Mouse (Mus musculus) liver, embryonic 14.5 days (tissue): ENCODE measurements around the gene Ap2a2. TPM values are rescaled to one million over a fixed set of nuclear protein-coding genes. Genes with fewer than 3 reads are reported as not detected.
"Not testable (repeated sequence)": the region's sequence is repeated elsewhere in the genome, so short reads cannot be mapped to it uniquely, and the experiment has no call there.

Experiments
- ATAC-seq: fragments of 200-750 bp; cut with Nextera tagmentation; 2 replicates; pipeline ENCODE4 v1.8.0; 2017; ENCODE audit warnings: moderate number of reproducible peaks, mild to moderate bottlenecking, moderate library complexity; ENCODE audit not compliant: insufficient read depth
- DNase-seq, 3 experiments: peaks; one replicate each; pipeline ENCODE4 v3.0.0-alpha.2; 2012 to 2013; ENCODE audit warnings: low read depth in 3 of 3, low spot score in 3 of 3
- H3K27ac ChIP-seq: fragments of 300-500 bp; sonication (generic); 2 replicates; pipeline ENCODE4 v1.5.1; 2014; ENCODE audit warnings: moderate library complexity, mild to moderate bottlenecking, control low read depth, inconsistent platforms
- H3K27me3 ChIP-seq: fragments of 300-500 bp; sonication (generic); 2 replicates; pipeline ENCODE4 v1.6.1; 2014; ENCODE audit warnings: mild to moderate bottlenecking, low read length, moderate library complexity; ENCODE audit not compliant: control insufficient read depth, insufficient read depth
- H3K36me3 ChIP-seq: fragments of 300-500 bp; sonication (generic); replicated peaks from 2 replicates; pipeline ENCODE4 v1.6.1; 2014; ENCODE audit warnings: low read depth; ENCODE audit not compliant: control insufficient read depth, insufficient read depth
- H3K4me1 ChIP-seq, 2 experiments: fragments of 200-500 bp in 1 of 2; fragments of 300-500 bp in 1 of 2; sonication (generic) in 1 of 2; replicated peaks; 2 replicates each; pipeline ENCODE4 v1.6.1; 2012 to 2014; ENCODE audit warnings: antibody characterized with exemption in 1 of 2, inconsistent platforms in 1 of 2, low read length in 1 of 2; ENCODE audit not compliant: control insufficient read depth in 2 of 2, insufficient read depth in 2 of 2
- H3K4me2 ChIP-seq: fragments of 300-500 bp; sonication (generic); 2 replicates; pipeline ENCODE4 v1.6.1; 2014; ENCODE audit warnings: low read depth, mild to moderate bottlenecking, control low read depth, moderate library complexity
- H3K4me3 ChIP-seq, 2 experiments: fragments of 200-500 bp in 1 of 2; fragments of 300-500 bp in 1 of 2; sonication (generic) in 1 of 2; 2 replicates each; pipeline ENCODE4 v1.5.1; 2012 to 2014; ENCODE audit warnings: low read depth in 2 of 2, low read length in 2 of 2, mild to moderate bottlenecking in 2 of 2, control low read depth in 1 of 2, inconsistent platforms in 1 of 2, moderate library complexity in 1 of 2; ENCODE audit not compliant: insufficient read depth in 1 of 2
- H3K9ac ChIP-seq: fragments of 300-500 bp; sonication (generic); replicated peaks from 2 replicates; pipeline ENCODE4 v1.6.1; 2014; ENCODE audit warnings: mild to moderate bottlenecking, control low read depth, moderate library complexity
- H3K9me3 ChIP-seq: fragments of 300-500 bp; sonication (generic); 2 replicates; pipeline ENCODE4 v1.6.1; 2016; ENCODE audit warnings: low read length, mixed read lengths; ENCODE audit not compliant: control insufficient read depth
- CTCF ChIP-seq: IDR thresholded peaks from 2 replicates; pipeline ENCODE4 v1.5.1; 2016; ENCODE audit warnings: antibody characterized with exemption, low read depth, control low read depth
- EP300 ChIP-seq: IDR thresholded peaks from 2 replicates; pipeline ENCODE4 v1.6.1; 2016; ENCODE audit warnings: antibody characterized with exemption, low read depth
- WGBS: fragments of 180-500 bp; shearing (Covaris S2); extraction: QIAGEN DNeasy Blood & Tissue Kit; methylation state at CpG from one replicate; pipeline ENCODE4 v1.1.7; 2014; ENCODE audit not compliant: insufficient replicate concordance; 5-methylcytosine and 5-hydroxymethylcytosine counted together
- polyA plus RNA-seq, 2 experiments: library from polyadenylated mRNA; depleted of rRNA in 1 of 2; stranded (reverse) in 1 of 2; unstranded in 1 of 2; fragments of >200 nt; fragmentation: Nextera tagmentation in 1 of 2; extraction: Ambion mirVana in 1 of 2; gene quantifications; 2 replicates each; pipeline versions ENCODE4 v1.2.1 to v1.2.3; 2012 to 2014

The Ap2a2 gene
- polyA plus RNA-seq, 2 experiments, result 21.0 to 43.2 TPM

DNA sequence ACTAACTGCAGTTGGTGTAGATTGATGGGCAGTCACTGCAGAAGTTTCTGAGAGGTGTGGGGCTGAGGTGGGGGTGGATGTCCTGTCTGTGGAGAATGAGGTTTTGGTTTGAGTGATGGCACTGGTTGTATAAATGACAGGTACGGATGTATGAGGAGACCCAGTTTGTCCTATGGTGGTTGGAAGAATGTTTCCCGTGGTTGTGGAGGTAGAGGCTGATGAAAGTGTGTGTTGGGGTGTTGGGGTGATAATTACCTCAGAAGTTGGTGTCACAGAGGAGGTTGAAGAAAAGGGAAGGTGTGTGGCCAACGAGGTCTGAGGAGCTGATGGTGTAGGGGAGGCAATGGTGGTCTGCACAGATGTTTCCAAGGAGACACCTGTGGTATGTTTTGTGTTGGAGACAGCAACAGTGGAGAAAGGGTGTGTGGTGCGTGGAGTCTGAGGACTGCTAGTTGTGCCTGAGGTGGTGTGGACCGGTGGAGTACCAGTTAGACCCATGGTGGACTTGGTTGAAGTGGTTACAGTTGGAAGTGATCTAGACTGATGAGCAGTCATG is 77.4 kb downstream of the Ap2a2 start:
- not testable (repeated sequence) for DNase-seq, H3K27ac ChIP-seq, H3K9ac ChIP-seq, H3K9me3 ChIP-seq, H3K4me1 ChIP-seq, H3K36me3 ChIP-seq, H3K4me2 ChIP-seq, H3K4me3 ChIP-seq, H3K27me3 ChIP-seq
- WGBS, result 73% methylated on average over 5 of the region's 5 CpGs
- peak; percentile 32 for ATAC-seq

DNA sequence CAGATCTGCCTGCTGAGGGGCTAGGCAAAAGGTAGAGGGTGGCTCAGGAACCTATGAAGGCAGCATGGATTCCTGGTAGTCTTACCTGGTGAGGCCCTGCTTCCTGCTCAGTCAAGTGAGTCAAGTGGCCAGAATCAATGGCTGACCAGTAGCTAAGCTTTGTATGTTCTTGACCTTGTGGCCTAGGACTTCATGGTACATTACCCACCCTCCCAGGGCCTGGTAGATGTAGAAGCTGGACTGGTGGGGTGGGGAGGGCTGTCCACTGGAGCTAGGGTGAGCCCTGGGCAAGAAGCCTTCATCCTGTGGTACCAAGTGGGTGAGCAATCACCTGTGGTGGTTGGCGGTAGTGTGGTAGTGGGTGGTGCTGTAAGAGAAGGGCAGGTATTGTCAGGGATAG is 80.4 kb downstream of the Ap2a2 start:
- Histone ChIP-seq H3K4me2 (no peak overlapping the region), H3K4me3 (no peak overlapping the region), H3K4me1 (peaks cover 0 to 7% of the 10 kb centered on the region in 2 experiments; a peak in 3 of 4 replicates), H3K9ac (no peak overlapping the region), H3K27ac (no peak overlapping the region), H3K36me3 (no peaks in the 10 kb centered on the region), H3K27me3 (no peaks in the 10 kb centered on the region), H3K9me3 (no peaks in the 10 kb centered on the region)
- no peak for ATAC-seq
- DNase-seq, result no peak
- no peak for TF ChIP-seq CTCF
- TF ChIP-seq EP300, result no peak
- WGBS, result 83% methylated on average over 1 of the region's 1 CpGs

DNA sequence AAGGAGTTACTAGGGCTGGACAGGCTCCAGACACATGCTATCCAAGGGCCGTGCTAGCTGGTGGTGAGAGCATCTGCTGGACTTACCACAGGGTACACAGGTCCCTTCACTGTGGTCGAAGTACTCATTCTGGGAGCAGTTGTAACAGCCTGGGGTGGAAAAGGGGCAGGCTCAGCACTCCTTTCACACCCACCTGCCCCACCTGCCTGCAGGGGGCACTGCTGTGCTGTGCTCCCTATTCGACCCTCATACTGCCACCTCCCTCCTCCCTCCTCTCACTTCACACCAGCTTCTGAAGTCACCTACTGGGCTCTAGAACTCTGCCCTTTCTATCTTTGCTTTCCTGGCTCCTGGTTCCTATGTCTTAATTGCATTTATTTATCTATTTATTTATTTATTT is 81.2 kb downstream of the Ap2a2 start:
- no peak for ATAC-seq

DNA sequence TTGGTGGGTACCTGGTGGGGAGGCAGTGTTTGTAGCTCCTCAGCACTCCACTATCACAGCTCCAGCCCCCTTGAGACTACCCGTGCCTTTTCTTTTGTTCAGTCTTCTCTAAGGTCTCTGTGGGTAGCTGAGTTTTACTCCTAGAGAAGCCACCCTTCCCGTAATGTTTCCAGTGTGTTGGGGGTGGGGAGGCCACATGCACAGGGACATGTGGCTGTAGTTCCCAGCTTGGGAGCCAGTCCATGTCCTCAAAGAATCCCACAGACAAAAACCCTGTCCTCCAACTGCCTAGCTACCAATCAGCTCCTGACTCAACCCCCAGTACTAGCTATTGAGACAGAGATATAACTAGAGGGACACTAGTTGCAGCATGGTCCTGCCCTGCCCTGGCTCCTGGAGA is 85.1 kb downstream of the Ap2a2 start:
- no peaks in the 10 kb centered on the region for H3K36me3 ChIP-seq
- no peak for TF ChIP-seq CTCF
- no peak for TF ChIP-seq EP300
- no peak overlapping the region for H3K4me2 ChIP-seq
- no peaks in the 10 kb centered on the region for H3K27me3 ChIP-seq
- no peak for DNase-seq
- ATAC-seq, result no peak
- no peak overlapping the region for H3K9ac ChIP-seq
- peaks cover 2 to 14% of the 10 kb centered on the region in 2 experiments for H3K4me1 ChIP-seq
- H3K9me3 ChIP-seq, result no peaks in the 10 kb centered on the region
- WGBS, result 58% methylated on average over 2 of the region's 2 CpGs
- H3K4me3 ChIP-seq, result no peak overlapping the region
- H3K27ac ChIP-seq, result no peak overlapping the region

More for the DNA sequence above, 81.2 kb downstream of the Ap2a2 start:
- no peak for TF ChIP-seq EP300
- TF ChIP-seq CTCF, result peak; percentile 89
- H3K27me3 ChIP-seq, result no peaks in the 10 kb centered on the region
- DNase-seq, result no peak
- H3K9ac ChIP-seq, result no peak overlapping the region
- no peak overlapping the region for H3K4me3 ChIP-seq
- H3K4me2 ChIP-seq, result no peak overlapping the region
- no peaks in the 10 kb centered on the region for H3K9me3 ChIP-seq
- 31% methylated on average over 3 of the region's 3 CpGs for WGBS
- no peaks in the 10 kb centered on the region for H3K36me3 ChIP-seq
- H3K4me1 ChIP-seq, result peaks cover 0 to 7% of the 10 kb centered on the region in 2 experiments; a peak in 3 of 4 replicates
- no peak overlapping the region for H3K27ac ChIP-seq

DNA sequence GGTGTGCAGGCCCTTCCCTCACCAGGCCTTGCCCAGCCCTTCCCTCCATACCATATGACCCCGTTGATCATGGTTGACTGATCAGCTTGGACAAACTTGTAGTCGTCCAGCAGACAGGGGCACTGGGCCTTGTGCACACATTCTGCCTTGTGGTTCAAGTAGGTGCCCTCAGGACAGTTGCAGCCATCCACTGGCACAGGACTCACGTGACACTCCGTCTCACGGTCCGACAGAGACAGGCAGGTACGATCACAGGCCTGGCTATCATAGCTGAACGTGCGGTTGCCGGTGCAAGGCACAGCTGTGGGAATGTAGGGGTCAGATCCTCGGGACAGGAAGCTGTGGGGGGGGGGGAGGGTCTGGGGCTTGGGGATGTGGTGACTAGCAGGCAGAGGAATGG is 85.8 kb downstream of the Ap2a2 start:
- Histone ChIP-seq H3K4me2 (no peak overlapping the region), H3K9me3 (no peaks in the 10 kb centered on the region), H3K27me3 (no peaks in the 10 kb centered on the region), H3K36me3 (no peaks in the 10 kb centered on the region), H3K9ac (no peak overlapping the region), H3K4me3 (no peak overlapping the region), H3K4me1 (peaks cover 5 to 19% of the 10 kb centered on the region in 2 experiments), H3K27ac (no peak overlapping the region)
- TF ChIP-seq EP300 (no peak), CTCF (no peak)
- DNase-seq, result no peak
- ATAC-seq, result no peak
- WGBS, result 65% methylated on average over 11 of the region's 11 CpGs
